Mouse (Mus musculus) liver, embryonic 16.5 days (tissue): ENCODE results near the gene Acsl4. TPM values are rescaled to one million over a fixed set of nuclear protein-coding genes. Genes with fewer than 3 reads are reported as not detected.
A peak's percentile ranks its signal among the peaks of the same experiment; 100 is the strongest.

Experiments
- ATAC-seq: fragments of 200-750 bp; cut with Nextera tagmentation; 2 replicates; pipeline ENCODE4 v1.8.0; 2017; ENCODE audit warnings: low read depth, mild to moderate bottlenecking, moderate number of reproducible peaks, moderate library complexity
- H3K27ac ChIP-seq: fragments of 300-500 bp; sonication (generic); 2 replicates; pipeline ENCODE4 v1.5.1; 2014; ENCODE audit warnings: mild to moderate bottlenecking, low read length
- H3K27me3 ChIP-seq: fragments of 300-500 bp; sonication (generic); 2 replicates; pipeline ENCODE4 v1.6.1; 2014; ENCODE audit warnings: low read depth, low read length, mixed read lengths; ENCODE audit not compliant: control insufficient read depth, insufficient read depth
- H3K36me3 ChIP-seq: fragments of 300-500 bp; sonication (generic); 2 replicates; pipeline ENCODE4 v1.6.1; 2014; ENCODE audit warnings: mild to moderate bottlenecking; ENCODE audit not compliant: control insufficient read depth, insufficient read depth
- H3K4me1 ChIP-seq: fragments of 300-500 bp; sonication (generic); 2 replicates; pipeline ENCODE4 v1.6.1; 2014; ENCODE audit warnings: low read depth, low read length, mixed read lengths; ENCODE audit not compliant: control insufficient read depth
- H3K4me2 ChIP-seq: fragments of 300-500 bp; sonication (generic); 2 replicates; pipeline ENCODE4 v1.6.1; 2014; ENCODE audit warnings: low read depth, low read length, mixed read lengths
- H3K4me3 ChIP-seq: fragments of 300-500 bp; sonication (generic); 2 replicates; pipeline ENCODE4 v1.5.1; 2014; ENCODE audit warnings: low read depth, mild to moderate bottlenecking, low read length
- H3K9ac ChIP-seq: fragments of 300-500 bp; sonication (generic); 2 replicates; pipeline ENCODE4 v1.6.1; 2014; ENCODE audit warnings: low read depth, low read length
- H3K9me3 ChIP-seq: fragments of 300-500 bp; sonication (generic); replicated peaks from 2 replicates; pipeline ENCODE4 v1.6.1; 2016; ENCODE audit warnings: low read length; ENCODE audit not compliant: control insufficient read depth
- WGBS: fragments of 180-500 bp; shearing (Covaris S2); extraction: QIAGEN DNeasy Blood & Tissue Kit; methylation state at CpG from one replicate; pipeline ENCODE4 v1.1.7; 2014; ENCODE audit not compliant: insufficient replicate concordance; 5-methylcytosine and 5-hydroxymethylcytosine counted together
- polyA plus RNA-seq: library from polyadenylated mRNA; unstranded; fragments of >200 nt; fragmentation: Nextera tagmentation; extraction: Ambion mirVana; gene quantifications from 2 replicates; pipeline ENCODE4 v1.2.1, GENCODE M21; 2015

The Acsl4 gene
- polyA plus RNA-seq, 1 experiment from 2014 or later: 13.5 TPM

- no peak overlapping the region for H3K4me3 ChIP-seq
- no peak overlapping the region for H3K9ac ChIP-seq
- no peaks in the 10 kb centered on the region for H3K9me3 ChIP-seq
- 45% methylated on average over 3 of the region's 3 CpGs for WGBS
- no peak overlapping the region for H3K4me2 ChIP-seq
- no peak for ATAC-seq
- H3K36me3 ChIP-seq: no peaks in the 10 kb centered on the region
- H3K27ac ChIP-seq: no peak overlapping the region
- H3K27me3 ChIP-seq: no peaks in the 10 kb centered on the region
- H3K4me1 ChIP-seq: no peaks in the 10 kb centered on the region; the same call in 1 of the 2 replicates
These were observed 13.6 kb downstream of the Acsl4 start for GRCm38 (mm10) chrX:142376747-142377146.

- H3K4me1 ChIP-seq: no peaks in the 10 kb centered on the region; the same call in 1 of the 2 replicates
- H3K9me3 ChIP-seq: no peaks in the 10 kb centered on the region
- no peak overlapping the region for H3K4me3 ChIP-seq
- no peak overlapping the region for H3K9ac ChIP-seq
- H3K4me2 ChIP-seq: no peak overlapping the region
- ATAC-seq: no peak
- H3K36me3 ChIP-seq: no peaks in the 10 kb centered on the region
- 75% methylated on average over 4 of the region's 4 CpGs for WGBS
- H3K27ac ChIP-seq: no peak overlapping the region
- no peaks in the 10 kb centered on the region for H3K27me3 ChIP-seq
These were observed 14.8 kb downstream of the Acsl4 start for GRCm38 (mm10) chrX:142375519-142375918.

GRCm38 (mm10) chrX:142372393-142372792 is 17.9 kb downstream of the Acsl4 start:
- Histone ChIP-seq H3K27ac (no peak overlapping the region), H3K36me3 (no peaks in the 10 kb centered on the region), H3K4me1 (no peaks in the 10 kb centered on the region; the same call in 1 of the 2 replicates), H3K9me3 (no peaks in the 10 kb centered on the region), H3K9ac (no peak overlapping the region), H3K4me3 (no peak overlapping the region), H3K27me3 (no peaks in the 10 kb centered on the region), H3K4me2 (no peak overlapping the region)
- WGBS: 10% methylated on average over 3 of the region's 3 CpGs
- no peak for ATAC-seq

DNA sequence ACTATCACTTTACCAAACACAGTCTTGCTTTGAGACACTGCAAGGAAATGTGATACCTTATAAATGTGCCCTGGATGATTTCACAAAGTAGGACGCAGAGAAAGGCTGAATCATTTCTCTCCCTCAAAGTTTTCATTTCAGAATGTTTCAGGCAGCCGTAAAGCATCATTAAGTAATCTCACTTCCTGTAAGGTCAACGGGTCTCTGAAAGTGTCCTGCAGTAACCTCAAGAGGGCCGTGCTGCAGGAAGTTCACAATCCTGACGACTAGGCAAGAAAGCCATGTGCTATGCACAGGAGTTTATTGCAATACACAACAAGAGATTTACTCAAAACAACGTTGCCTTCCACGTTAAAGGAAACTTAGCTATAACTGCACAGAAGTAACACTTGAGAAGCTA is 20.4 kb downstream of the Acsl4 start:
- WGBS: 28% methylated on average over 7 of the region's 7 CpGs
- ATAC-seq: peak; percentile 35; the same call in 1 of the 2 replicates
- no peaks in the 10 kb centered on the region; the same call in 1 of the 2 replicates for H3K4me1 ChIP-seq
- no peak overlapping the region for H3K9ac ChIP-seq
- no peaks in the 10 kb centered on the region for H3K36me3 ChIP-seq
- H3K27me3 ChIP-seq: no peaks in the 10 kb centered on the region
- H3K27ac ChIP-seq: 0 out of 2 replicates have a peak overlapping the region, but pooled peaks have one; percentile 4
- H3K9me3 ChIP-seq: no peaks in the 10 kb centered on the region
- H3K4me3 ChIP-seq: no peak overlapping the region
- H3K4me2 ChIP-seq: no peak overlapping the region

GRCm38 (mm10) chrX:142363882-142364281 is 26.5 kb downstream of the Acsl4 start:
- H3K9me3 ChIP-seq: no peaks in the 10 kb centered on the region
- no peaks in the 10 kb centered on the region for H3K36me3 ChIP-seq
- no peaks in the 10 kb centered on the region for H3K27me3 ChIP-seq
- WGBS: 54% methylated on average over 1 of the region's 1 CpGs
- H3K27ac ChIP-seq: peak overlapping the region; percentile 29
- H3K4me2 ChIP-seq: 0 out of 2 replicates have a peak overlapping the region, but pooled peaks have one; percentile 6
- no peaks in the 10 kb centered on the region; the same call in 1 of the 2 replicates for H3K4me1 ChIP-seq
- ATAC-seq: no peak
- no peak overlapping the region for H3K4me3 ChIP-seq
- no peak overlapping the region for H3K9ac ChIP-seq

DNA sequence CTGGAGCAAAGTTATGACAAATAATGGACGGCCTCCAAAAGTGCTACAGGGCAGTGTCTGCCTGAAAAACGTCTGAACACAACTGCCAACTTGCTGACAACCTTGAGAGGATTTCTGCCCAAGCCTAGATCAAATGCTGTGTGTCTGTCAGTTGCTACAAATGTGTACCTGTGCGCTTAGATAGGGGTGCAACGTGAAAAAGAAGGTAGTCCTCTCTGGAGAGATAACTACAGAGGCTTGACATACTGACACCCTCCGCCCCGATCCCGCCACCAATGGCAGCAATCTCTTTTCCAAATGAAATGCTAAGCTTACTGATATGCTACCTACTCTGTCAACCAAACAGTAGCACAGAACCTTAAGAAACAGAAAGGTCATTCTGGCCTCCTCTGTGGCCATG is 31.3 kb downstream of the Acsl4 start:
- WGBS: 32% methylated on average over 7 of the region's 7 CpGs
- H3K4me2 ChIP-seq: peak overlapping the region; percentile 42

DNA sequence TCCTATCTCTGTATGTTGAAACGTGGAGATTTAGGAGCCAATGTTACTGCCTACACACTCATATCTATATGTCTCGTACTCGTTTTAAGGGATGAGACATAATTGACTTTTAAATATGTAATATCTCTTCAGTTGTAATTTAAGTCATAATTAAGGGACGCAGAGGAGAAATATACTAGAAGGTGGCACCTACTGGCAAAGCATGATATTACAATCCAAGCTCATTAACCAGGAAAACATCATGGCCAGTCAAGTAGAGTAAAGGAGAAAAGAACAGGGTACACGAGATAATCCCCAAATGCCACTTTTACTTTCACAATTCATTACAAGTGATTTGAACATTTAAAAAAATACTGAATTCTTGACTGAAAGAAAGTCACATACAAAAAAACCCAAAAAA is 31.9 kb downstream of the Acsl4 start:
- H3K4me3 ChIP-seq: no peak overlapping the region
- peak overlapping the region; percentile 88 for H3K27ac ChIP-seq
- peak overlapping the region; percentile 32; the same call in 1 of the 2 replicates for H3K4me2 ChIP-seq
- H3K4me1 ChIP-seq: peaks cover 2% of the 10 kb centered on the region; the same call in 1 of the 2 replicates
- peak; percentile 41; the same call in 1 of the 2 replicates for ATAC-seq
- no peaks in the 10 kb centered on the region for H3K36me3 ChIP-seq
- H3K27me3 ChIP-seq: no peaks in the 10 kb centered on the region
- WGBS: 48% methylated on average over 5 of the region's 5 CpGs
- H3K9me3 ChIP-seq: no peaks in the 10 kb centered on the region
- H3K9ac ChIP-seq: no peak overlapping the region

More for the DNA sequence above, 31.3 kb downstream of the Acsl4 start:
- Histone ChIP-seq H3K27me3 (no peaks in the 10 kb centered on the region), H3K27ac (peak overlapping the region; percentile 88), H3K9ac (peak overlapping the region; percentile 13; the same call in 1 of the 2 replicates), H3K4me3 (no peak overlapping the region), H3K4me1 (peaks cover 2% of the 10 kb centered on the region; the same call in 1 of the 2 replicates), H3K9me3 (no peaks in the 10 kb centered on the region), H3K36me3 (no peaks in the 10 kb centered on the region)
- peak; percentile 97 for ATAC-seq

DNA sequence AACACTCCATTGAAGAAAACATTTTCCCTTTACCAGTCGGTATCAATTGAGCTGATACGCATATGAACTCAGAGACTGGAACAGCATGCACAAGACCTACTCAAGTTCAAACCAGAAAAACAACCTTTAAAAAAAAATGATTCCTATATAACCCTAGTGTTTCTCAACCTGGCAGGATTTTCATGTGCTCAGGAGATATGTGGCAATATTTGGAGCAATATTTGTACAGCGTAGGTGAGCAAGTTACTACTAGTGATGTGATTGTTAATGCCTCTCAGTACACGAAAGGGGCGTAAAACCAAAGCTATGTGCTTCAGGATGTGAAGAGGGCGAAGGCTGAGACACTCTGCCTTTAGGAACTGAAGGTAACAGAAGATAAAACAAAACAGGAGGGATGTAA is 54.1 kb downstream of the Acsl4 start:
- no peaks in the 10 kb centered on the region for H3K4me1 ChIP-seq
- H3K9ac ChIP-seq: no peak overlapping the region
- ATAC-seq: peak; percentile 53
- no peaks in the 10 kb centered on the region; the same call in none of the 2 replicates for H3K36me3 ChIP-seq
- WGBS: 78% methylated on average over 6 of the region's 6 CpGs
- no peak overlapping the region for H3K4me2 ChIP-seq
- no peaks in the 10 kb centered on the region for H3K9me3 ChIP-seq
- no peak overlapping the region for H3K27ac ChIP-seq
- H3K27me3 ChIP-seq: no peaks in the 10 kb centered on the region
- H3K4me3 ChIP-seq: no peak overlapping the region

DNA sequence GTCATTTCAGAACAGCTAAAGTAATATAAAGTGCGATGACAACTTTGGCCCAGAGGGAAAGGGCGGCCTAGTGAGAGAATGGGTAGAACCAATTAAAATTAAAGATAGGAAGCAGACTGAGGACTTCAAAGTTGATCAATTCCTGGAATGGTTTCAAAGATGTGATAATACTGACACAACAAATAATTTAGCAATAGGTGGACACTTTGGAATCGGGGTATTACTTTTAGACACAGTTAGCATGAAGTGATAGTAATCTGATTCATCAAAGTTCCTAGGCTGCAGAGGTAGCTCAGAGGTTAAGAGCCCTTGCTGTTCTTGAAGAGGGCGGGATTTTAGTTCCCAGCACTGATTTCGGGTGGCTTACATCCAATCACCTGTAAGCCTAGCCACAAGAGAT is 54.8 kb downstream of the Acsl4 start:
- Histone ChIP-seq H3K4me2 (no peak overlapping the region), H3K27ac (no peak overlapping the region), H3K27me3 (no peaks in the 10 kb centered on the region), H3K4me1 (no peaks in the 10 kb centered on the region), H3K9me3 (no peaks in the 10 kb centered on the region), H3K9ac (no peak overlapping the region), H3K36me3 (no peaks in the 10 kb centered on the region; the same call in none of the 2 replicates), H3K4me3 (no peak overlapping the region)
- no peak for ATAC-seq
- WGBS: 74% methylated on average over 5 of the region's 5 CpGs
